Mouse (Mus musculus): Measurements from ENCODE around the gene Msantd3.

Gene Msantd3

DNA sequence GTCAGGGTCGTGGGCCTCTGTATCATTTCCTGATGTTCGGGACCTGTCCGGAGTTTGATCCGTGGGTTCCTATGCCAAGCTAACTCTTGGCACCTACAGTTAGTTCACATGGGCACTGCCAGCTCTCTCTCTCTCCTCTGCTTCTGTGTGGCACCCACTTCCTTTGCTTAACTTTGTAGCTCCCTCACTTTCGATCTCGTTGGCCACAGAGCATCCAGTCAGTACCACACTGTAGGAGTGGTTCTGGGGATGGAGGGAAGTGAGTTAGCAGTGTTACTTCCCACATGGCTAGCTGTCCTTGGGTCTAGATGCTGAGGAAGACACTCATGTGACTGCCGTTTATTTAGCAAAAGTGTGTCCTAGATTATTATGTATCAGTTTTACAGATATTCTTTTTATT, 14.4 kb downstream of the Msantd3 start:
- no peak for DNase-seq (ENCODE audit: low spot score)

DNA sequence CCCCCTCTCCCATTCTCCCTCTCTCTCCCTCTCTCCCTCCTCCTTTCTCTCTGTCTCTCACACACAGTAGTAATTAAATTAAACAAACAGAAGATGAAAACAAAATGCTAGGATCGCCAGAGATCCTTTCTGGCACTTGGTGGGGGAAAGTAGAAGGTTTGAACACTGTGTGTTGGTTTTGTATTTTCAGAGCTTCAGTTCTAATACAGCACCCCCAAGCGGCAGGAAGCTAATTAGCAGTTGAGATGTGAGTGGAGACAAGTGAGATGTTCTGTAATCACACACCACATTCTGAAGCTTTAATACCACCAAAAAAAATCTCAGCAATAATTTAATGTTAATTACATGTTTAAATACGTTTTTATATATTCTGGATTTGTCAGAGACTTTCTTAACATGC, 16.0 kb downstream of the Msantd3 start:
- peak; percentile 58 for DNase-seq (ENCODE audit: low spot score)

GRCm38 (mm10) chr4:48559652-48560051, 19.9 kb downstream of the Msantd3 start:
- no peak for DNase-seq (ENCODE audit: low spot score)

DNA sequence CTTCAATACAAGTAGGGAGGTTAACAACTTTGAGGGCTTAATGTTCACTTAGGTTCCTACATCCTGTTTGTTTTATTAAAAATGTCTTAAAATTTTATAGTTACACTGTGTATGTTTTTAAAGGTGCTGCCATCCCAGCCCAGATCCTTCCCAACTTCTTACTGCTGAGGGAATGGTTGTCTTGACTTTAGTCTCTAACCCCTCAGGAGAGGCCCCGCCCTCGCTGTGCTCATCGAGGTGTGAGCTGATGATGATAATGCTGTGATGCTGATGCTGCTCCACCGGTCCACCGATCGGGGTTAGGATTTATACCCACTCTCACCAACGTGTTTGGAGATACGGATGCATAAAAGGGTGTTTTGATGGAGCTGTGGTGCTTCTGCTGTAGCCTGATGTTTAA, 22.1 kb downstream of the Msantd3 start:
- no peak for DNase-seq (ENCODE audit: low spot score)

GRCm38 (mm10) chr4:48564962-48565361, 25.2 kb downstream of the Msantd3 start:
- DNase-seq (ENCODE audit: low spot score): no peak

DNA sequence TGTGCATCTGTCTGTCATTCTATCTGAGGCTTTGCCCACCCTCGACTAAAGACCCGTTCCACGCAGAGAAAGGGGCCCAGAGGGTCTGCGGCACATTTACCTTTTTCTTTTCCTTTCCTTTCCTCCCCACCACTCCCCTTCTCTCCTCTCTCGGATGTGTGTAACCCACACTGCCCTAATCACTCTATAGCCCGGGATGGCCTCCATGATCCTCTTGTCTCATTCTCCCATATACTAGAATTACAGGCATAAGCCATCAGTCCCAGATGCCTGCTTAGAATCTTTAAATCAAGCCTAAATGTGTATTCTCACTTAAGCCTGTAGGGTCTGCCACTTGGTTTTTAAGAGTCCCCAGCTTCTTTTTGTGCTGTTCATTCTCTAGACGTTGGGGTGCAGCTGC, 36.6 kb downstream of the Msantd3 start:
- no peak for DNase-seq (ENCODE audit: low spot score)

- DNase-seq (ENCODE audit: low spot score): no peak
Observed at GRCm38 (mm10) chr4:48577831-48578230, 38.1 kb downstream of the Msantd3 start.

GRCm38 (mm10) chr4:48578399-48578798, 38.7 kb downstream of the Msantd3 start:
- no peak for DNase-seq (ENCODE audit: low spot score)

DNA sequence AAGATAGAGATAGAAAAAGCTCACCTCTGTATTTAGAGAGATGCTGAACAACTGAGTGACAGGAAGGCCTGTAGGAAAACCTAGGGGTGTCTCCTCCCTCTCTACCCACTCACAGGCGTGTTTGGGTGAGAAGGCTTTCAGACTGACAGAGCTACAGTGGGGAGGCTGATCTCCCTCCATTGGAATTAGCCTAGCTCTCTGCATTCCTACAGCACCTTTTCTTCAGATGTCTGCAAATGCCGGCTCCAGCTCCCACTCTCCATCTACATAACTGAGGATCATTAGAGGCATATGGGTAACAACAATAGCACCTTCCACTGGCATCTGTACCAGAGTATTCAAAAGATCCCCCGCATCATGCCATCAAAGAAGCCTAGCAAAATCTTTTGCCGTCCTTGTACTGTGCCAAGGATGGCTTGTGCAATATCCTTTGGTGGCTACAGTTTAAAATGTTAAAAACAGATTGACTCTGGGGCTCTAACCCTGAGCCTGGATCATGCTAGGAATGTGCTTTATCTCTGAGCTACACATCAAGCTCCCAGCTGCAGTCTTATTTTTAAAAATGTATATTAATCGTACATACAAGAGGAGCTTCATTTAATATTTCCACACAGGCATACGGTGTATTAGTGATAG, 39.9 kb downstream of the Msantd3 start:
- DNase-seq (ENCODE audit: low spot score): no peak

GRCm38 (mm10) chr4:48581201-48581600, 41.5 kb downstream of the Msantd3 start:
- DNase-seq (ENCODE audit: low spot score): no peak

- DNase-seq (ENCODE audit: low spot score): no peak
Observed at GRCm38 (mm10) chr4:48581993-48582392, 42.3 kb downstream of the Msantd3 start.

DNA sequence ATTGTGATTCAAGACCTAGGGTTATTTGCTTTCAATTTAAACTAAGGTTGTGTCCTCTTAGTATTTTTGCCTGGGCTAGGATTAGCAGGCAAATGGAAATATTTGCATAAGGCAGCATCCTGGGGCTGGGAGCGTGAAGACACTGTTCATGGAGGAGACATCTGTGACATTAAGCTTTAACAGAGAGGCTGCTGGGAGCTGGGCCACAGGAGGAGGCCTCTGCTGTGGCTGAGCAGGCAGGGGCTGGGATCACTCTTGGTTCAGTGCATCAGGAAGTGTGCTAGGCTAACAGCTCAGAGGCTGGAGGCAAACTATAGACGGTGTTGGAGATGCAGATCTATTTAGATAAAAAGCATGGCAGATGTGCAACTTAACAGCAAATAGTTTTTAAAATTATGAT, 43.2 kb downstream of the Msantd3 start:
- DNase-seq (ENCODE audit: low spot score): no peak

DNA sequence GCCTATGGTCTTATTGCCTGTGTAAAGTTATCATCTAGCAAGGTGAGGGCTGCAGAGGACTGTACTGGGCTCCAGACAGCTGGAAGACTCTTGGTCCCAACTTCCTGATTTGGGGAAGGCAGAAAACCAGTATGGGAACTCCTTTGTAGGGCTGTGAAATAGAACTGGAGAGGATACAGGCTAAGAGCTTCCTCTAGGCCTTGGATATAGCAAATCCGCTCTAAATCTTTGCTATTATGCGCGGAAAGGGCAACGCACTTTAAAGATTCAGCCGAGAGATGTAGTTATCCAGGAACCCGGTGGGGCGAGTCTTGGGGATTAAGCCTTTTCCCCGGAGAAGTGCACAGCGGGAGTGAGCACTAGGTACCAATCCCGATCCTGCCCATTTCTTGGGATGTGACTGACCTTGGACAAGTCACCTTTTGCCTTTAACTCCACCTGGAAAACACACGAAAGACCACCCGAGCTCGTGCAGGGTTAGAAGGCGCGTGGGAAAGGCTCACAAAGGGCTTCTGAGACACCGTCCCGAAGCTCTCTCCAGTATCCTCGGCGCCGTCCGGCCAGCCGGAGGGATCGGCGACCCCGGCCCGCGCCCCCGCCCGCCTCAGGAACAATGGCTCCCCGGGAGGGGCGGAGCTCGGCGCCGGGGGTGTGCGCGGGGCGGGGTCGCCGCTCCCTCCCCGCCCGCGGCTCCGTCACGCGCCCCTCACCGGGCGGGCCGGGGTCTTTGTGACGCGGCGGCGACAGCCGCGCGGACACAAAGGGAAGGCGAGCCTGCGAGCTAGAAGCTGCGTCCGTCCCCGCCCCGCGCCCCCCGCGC, 44.9 kb downstream of the Msantd3 start, which contains the start of gene Tmeff1:
TSS of gene Tmeff1 (plus strand) at position 754 of the 820 bp plus-strand sequence.
- peak; percentile 20 for DNase-seq (ENCODE audit: low spot score)

DNA sequence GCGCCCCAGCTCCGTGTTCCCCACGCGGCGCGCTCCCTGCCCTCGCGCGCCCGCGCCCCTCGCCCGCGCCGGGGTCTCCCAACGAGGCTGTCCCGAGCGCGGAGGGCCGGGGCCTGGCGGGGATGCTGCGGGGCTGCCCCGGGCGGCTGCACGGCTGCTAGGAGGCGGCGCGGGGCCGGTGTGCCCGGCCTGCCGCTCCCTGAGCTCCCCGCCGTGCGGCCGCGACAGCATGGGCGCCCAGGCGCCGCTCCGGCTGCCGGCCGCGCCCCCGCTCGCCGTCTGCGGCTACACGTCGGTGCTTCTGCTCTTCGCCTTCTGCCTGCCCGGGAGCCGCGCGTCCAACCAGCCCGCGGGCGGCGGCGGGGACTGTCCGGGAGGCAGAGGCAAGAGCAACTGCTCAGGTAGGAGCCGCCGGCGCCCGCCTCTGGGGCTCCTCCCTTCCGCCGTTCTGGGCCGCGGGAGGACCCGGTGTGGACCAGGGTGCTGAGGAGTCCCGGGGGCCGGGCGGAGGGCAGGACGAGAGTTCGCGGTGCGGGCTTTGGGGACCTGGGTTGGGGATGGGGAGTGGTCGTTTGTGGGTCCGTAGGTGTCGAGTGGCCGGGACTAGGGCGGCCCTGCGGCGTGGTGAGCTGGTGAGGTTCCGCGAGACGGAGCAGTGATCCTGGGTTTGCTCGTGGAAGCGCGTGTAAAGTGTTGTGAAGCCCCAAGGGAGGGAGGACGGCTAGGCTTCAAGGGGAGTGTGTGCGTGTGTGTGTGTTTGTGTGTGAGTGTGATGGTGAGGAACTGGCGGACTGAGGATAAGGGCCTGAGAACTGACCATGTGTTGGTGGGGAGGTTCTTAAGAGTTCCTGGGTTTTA, 45.7 kb downstream of the Msantd3 start:
- DNase-seq (ENCODE audit: low spot score): peak; percentile 49

GRCm38 (mm10) chr4:48586099-48586821, 46.5 kb downstream of the Msantd3 start:
- DNase-seq (ENCODE audit: low spot score): peak; percentile 5

DNA sequence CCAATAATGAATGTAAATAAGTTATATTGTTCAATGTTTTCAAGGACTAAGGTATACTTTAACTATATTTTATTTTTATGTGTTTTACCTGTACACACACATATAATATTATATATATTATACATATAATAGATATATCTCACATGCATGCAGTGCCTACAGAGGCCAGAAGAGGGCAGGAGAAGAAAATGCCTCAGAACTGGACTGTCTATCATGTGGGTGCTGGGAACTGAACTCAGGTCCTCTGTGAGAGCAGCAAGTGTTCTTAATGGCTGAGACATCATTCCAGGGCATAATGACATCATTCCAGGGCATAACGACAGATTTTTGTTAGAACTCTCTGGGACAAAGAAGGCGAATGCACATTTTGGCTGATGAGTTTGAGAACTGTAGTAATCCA, 47.8 kb downstream of the Msantd3 start:
- no peak for DNase-seq (ENCODE audit: low spot score)

GRCm38 (mm10) chr4:48588576-48588975, 48.8 kb downstream of the Msantd3 start:
- DNase-seq (ENCODE audit: low spot score): peak; percentile 13

GRCm38 (mm10) chr4:48590862-48591261, 51.1 kb downstream of the Msantd3 start:
- DNase-seq (ENCODE audit: low spot score): no peak

- DNase-seq (ENCODE audit: low spot score): no peak
Observed at GRCm38 (mm10) chr4:48591390-48591789, 51.7 kb downstream of the Msantd3 start.

GRCm38 (mm10) chr4:48592328-48592727, 52.6 kb downstream of the Msantd3 start:
- no peak for DNase-seq (ENCODE audit: low spot score)

GRCm38 (mm10) chr4:48592844-48593243, 53.1 kb downstream of the Msantd3 start:
- no peak for DNase-seq (ENCODE audit: low spot score)

- DNase-seq (ENCODE audit: low spot score): no peak
Observed at GRCm38 (mm10) chr4:48596111-48596510, 56.4 kb downstream of the Msantd3 start.
